Comparison of ENCODE assay signal across 18 mouse cellular contexts in the genomic region with DNA sequence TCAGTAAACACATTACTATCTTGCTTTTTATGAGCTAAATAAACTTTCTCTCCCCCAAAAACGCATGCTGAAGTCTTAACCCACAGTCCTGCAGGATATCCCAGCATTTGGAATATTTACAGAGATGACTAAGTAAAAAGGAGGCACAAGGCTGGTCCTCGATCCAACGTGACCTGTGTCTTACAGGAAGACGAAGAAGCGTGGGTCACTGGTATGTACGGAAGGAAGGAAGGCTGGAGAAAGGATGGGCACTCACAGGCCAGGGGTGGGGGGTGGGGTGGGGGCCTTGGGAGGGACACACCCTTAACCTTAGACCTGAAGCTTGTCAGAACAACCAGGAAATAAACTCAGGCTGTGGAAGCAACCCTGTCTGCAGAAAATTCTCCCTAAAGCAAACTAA. TPM values are rescaled to one million over a fixed set of nuclear protein-coding genes. Genes with fewer than 3 reads are reported as not detected.
A peak's percentile ranks its signal among the peaks of the same experiment; 100 is the strongest.
DNase-seq lines count a peak whose midpoint lies in the region; ATAC-seq and TF ChIP-seq lines count a peak whose summit lies in the region.
"Had no signal": no experiment of that assay in that cellular context is flagged by ENCODE, and none has a peak within 500 bp of the region (broad histone marks: within the 10 kb centered on the region; RNA-seq: fewer than 3 reads in every experiment).

No protein-coding gene starts in this region.

- H3K9ac ChIP-seq in kidney, postnatal 0 days (ENCODE audit: low read depth, low read length), result no peak overlapping the region
- no peak overlapping the region for H3K9ac ChIP-seq in lung, postnatal 0 days (replicated peaks; ENCODE audit: low read depth)
- H3K9ac ChIP-seq in stomach, postnatal 0 days (ENCODE audit: low read length), result no peak overlapping the region
- H3K9ac ChIP-seq: forebrain, postnatal 0 days; heart, embryonic 13.5 days; midbrain, embryonic 12.5 days; neural tube, embryonic 12.5 days; stomach, embryonic 15.5 days had no signal

- intact Hi-C loops in gastrocnemius, adult 2 months (cut with DNase I), result no loop called here
- intact Hi-C loops in gastrocnemius, postnatal 36 days (cut with DNase I), result no loop called here

- no peaks in the 10 kb centered on the region for H3K9me3 ChIP-seq in kidney, postnatal 0 days (replicated peaks; ENCODE audit: low read length)
- H3K9me3 ChIP-seq in lung, postnatal 0 days (ENCODE audit: low read length), result no peaks in the 10 kb centered on the region
- H3K9me3 ChIP-seq in stomach, postnatal 0 days (ENCODE audit: control insufficient read depth, low read length), result no peaks in the 10 kb centered on the region
- H3K9me3 ChIP-seq: G1E; heart, embryonic 13.5 days; midbrain, embryonic 12.5 days; neural tube, embryonic 12.5 days; stomach, embryonic 15.5 days had no signal

- TF ChIP-seq CTCF in gastrocnemius, adult 2 months (IDR thresholded peaks at IDR 0.05), result no peak
- no peak for TF ChIP-seq CTCF in kidney, postnatal 0 days (IDR thresholded peaks at IDR 0.05; ENCODE audit: low read depth)
- no peak for TF ChIP-seq CTCF in lung, postnatal 0 days (IDR thresholded peaks at IDR 0.05)
- TF ChIP-seq CTCF in stomach, postnatal 0 days (IDR thresholded peaks at IDR 0.05; ENCODE audit: low read depth), result no peak

- no peak for TF ChIP-seq EP300 in lung, postnatal 0 days (IDR thresholded peaks at IDR 0.05)
- TF ChIP-seq EP300 in stomach, postnatal 0 days (optimal IDR thresholded peaks at IDR 0.05), result no peak

- no peak for ATAC-seq in kidney, postnatal 0 days (replicated peaks; ENCODE audit: low FRiP score, low read depth)
- peak; percentile 37 for ATAC-seq in lung, postnatal 0 days
- ATAC-seq in stomach, postnatal 0 days (ENCODE audit: low FRiP score, low TSS enrichment), result no peak

- H3K4me2 ChIP-seq in kidney, postnatal 0 days (ENCODE audit: low read length), result no peak overlapping the region
- no peak overlapping the region for H3K4me2 ChIP-seq in lung, postnatal 0 days (replicated peaks; ENCODE audit: low read depth, low read length)
- H3K4me2 ChIP-seq in stomach, postnatal 0 days (replicated peaks; ENCODE audit: low read depth), result no peak overlapping the region
- H3K4me2 ChIP-seq: heart, embryonic 13.5 days; midbrain, embryonic 12.5 days; neural tube, embryonic 12.5 days; stomach, embryonic 15.5 days had no signal

- no peaks in the 10 kb centered on the region for H3K4me1 ChIP-seq in kidney, postnatal 0 days (replicated peaks; ENCODE audit: insufficient read depth, low read length)
- H3K4me1 ChIP-seq in lung, postnatal 0 days (ENCODE audit: insufficient read depth, low read depth, low read length), result peaks cover 8% of the 10 kb centered on the region; the same call in 1 of the 2 replicates
- H3K4me1 ChIP-seq in stomach, postnatal 0 days (replicated peaks; ENCODE audit: control insufficient read depth, insufficient read depth), result no peaks in the 10 kb centered on the region
- H3K4me1 ChIP-seq: midbrain, embryonic 12.5 days; neural tube, embryonic 12.5 days had no signal

- H3K36me3 ChIP-seq in kidney, postnatal 0 days (ENCODE audit: insufficient read depth, low read length), result peaks cover 7% of the 10 kb centered on the region; the same call in 1 of the 2 replicates
- H3K36me3 ChIP-seq in lung, postnatal 0 days (ENCODE audit: insufficient read depth, low read length), result 0 out of 2 replicates have a peak, but pooled peaks cover 18% of the 10 kb centered on the region
- peaks cover 2% of the 10 kb centered on the region; the same call in 1 of the 2 replicates for H3K36me3 ChIP-seq in stomach, postnatal 0 days (ENCODE audit: control insufficient read depth, insufficient read depth, low read length)

- H3K27ac ChIP-seq in gastrocnemius, adult 2 months, result peak overlapping the region; percentile 80
- H3K27ac ChIP-seq in kidney, postnatal 0 days, result peak overlapping the region; percentile 42
- H3K27ac ChIP-seq in lung, postnatal 0 days (ENCODE audit: low read length), result no peak overlapping the region
- H3K27ac ChIP-seq in stomach, postnatal 0 days (replicated peaks), result peak overlapping the region; percentile 40; the same call in 1 of the 2 replicates
- H3K27ac ChIP-seq: heart, embryonic 13.5 days; midbrain, embryonic 12.5 days; neural tube, embryonic 12.5 days; stomach, embryonic 15.5 days had no signal

- H3K4me3 ChIP-seq in gastrocnemius, adult 2 months, result no peak overlapping the region
- H3K4me3 ChIP-seq in kidney, postnatal 0 days (replicated peaks; ENCODE audit: low read depth, low read length), result no peak overlapping the region
- no peak overlapping the region for H3K4me3 ChIP-seq in lung, postnatal 0 days (ENCODE audit: low read depth, low read length)
- H3K4me3 ChIP-seq in stomach, postnatal 0 days (ENCODE audit: low read depth, low read length), result no peak overlapping the region
- H3K4me3 ChIP-seq: heart, embryonic 13.5 days; midbrain, embryonic 12.5 days; neural tube, embryonic 12.5 days; stomach, embryonic 15.5 days had no signal

- DNase-seq in gastrocnemius, adult 2 months, result no peak
- no peak for DNase-seq in gastrocnemius, postnatal 36 days
- peak; percentile 14 for DNase-seq in kidney, postnatal 0 days (ENCODE audit: low spot score)
- DNase-seq in kidney, postnatal 10 days, result no peak
- no peak for DNase-seq in lung, postnatal 0 days (ENCODE audit: low spot score)
- no peak for DNase-seq in lung, postnatal 14 days
- no peak for DNase-seq in stomach, postnatal 0 days (ENCODE audit: low spot score)
- DNase-seq in layer of hippocampus, postnatal 14 days (ENCODE audit: low spot score in 2 of 2), result no peak
- DNase-seq: adrenal gland, postnatal 25 days; embryo, embryonic 11 days; forebrain, postnatal 0 days; layer of hippocampus, postnatal 36 days; thymus, adult 2 months had no signal

- H3K27me3 ChIP-seq in kidney, postnatal 0 days (ENCODE audit: insufficient read depth, low read length), result no peaks in the 10 kb centered on the region
- H3K27me3 ChIP-seq in lung, postnatal 0 days (replicated peaks; ENCODE audit: insufficient read depth, low read length), result no peaks in the 10 kb centered on the region
- no peaks in the 10 kb centered on the region for H3K27me3 ChIP-seq in stomach, postnatal 0 days (ENCODE audit: control insufficient read depth, insufficient read depth, low read length)
- H3K27me3 ChIP-seq: heart, embryonic 13.5 days; midbrain, embryonic 12.5 days; neural tube, embryonic 12.5 days; stomach, embryonic 15.5 days had no signal

- WGBS in kidney, postnatal 0 days, result 63% methylated on average over 6 of the region's 6 CpGs
- WGBS in lung, postnatal 0 days, result 33% methylated on average over 6 of the region's 6 CpGs
- 50% methylated on average over 6 of the region's 6 CpGs for WGBS in stomach, postnatal 0 days

RNA-seq across cellular contexts. Expression of a gene that starts 15.8 kb away (rescaled TPM):
- total RNA-seq in gastrocnemius, adult 2 months (2021), result 10 to 100 TPM; 58.2 to 65.3 TPM
- 10 to 100 TPM; 52.8 to 64.7 TPM for total RNA-seq in gastrocnemius, postnatal 36 days (2021)
- 46.5 and 47.7 TPM in 2 replicates for polyA plus RNA-seq in kidney, postnatal 0 days (2015; fragmentation: Nextera tagmentation; extraction: Ambion mirVana)
- 39.2 and 39.6 TPM in 2 replicates for polyA plus RNA-seq in lung, postnatal 0 days (2015; fragmentation: Nextera tagmentation; extraction: Ambion mirVana)
- polyA plus RNA-seq in stomach, postnatal 0 days (2015; fragmentation: Nextera tagmentation; extraction: Ambion mirVana), result 27.2 and 28.7 TPM in 2 replicates
- 10 to 100 TPM; 31.6 to 34.9 TPM for total RNA-seq in layer of hippocampus, postnatal 14 days (2021)
